Mouse (Mus musculus): ENCODE data around the gene Paqr9. TPM values are rescaled to one million over a fixed set of nuclear protein-coding genes. Genes with fewer than 3 reads are reported as not detected.

The Paqr9 gene
- polyA plus RNA-seq (2014; fragmentation: Illumina TruSeq; extraction: RNeasy Lipid Tissue Mini Kit (QIAGEN cat#74804); ENCODE audit: low read depth, low replicate concordance): 0.41 TPM

GRCm38 (mm10) chr9:95559059-95559935 lies at the start of gene Paqr9:
TSS of gene Paqr9 (plus strand) at chr9:95559657.

GRCm38 (mm10) chr9:95511472-95512330 lies 47.8 kb upstream of the Paqr9 start, which contains the start of gene U2surp:
TSS of gene U2surp (minus strand) at chr9:95511996.

Other genes starting within 250 kb of the Paqr9 start
- 1.1 TPM for gene Chst2, start 152.9 kb upstream of the Paqr9 start, polyA plus RNA-seq (2014; fragmentation: Illumina TruSeq; extraction: RNeasy Lipid Tissue Mini Kit (QIAGEN cat#74804); ENCODE audit: low read depth, low replicate concordance)
- 152 TPM for gene U2surp, start 47.7 kb upstream of the Paqr9 start, polyA plus RNA-seq (2014; fragmentation: Illumina TruSeq; extraction: RNeasy Lipid Tissue Mini Kit (QIAGEN cat#74804); ENCODE audit: low read depth, low replicate concordance)
- 0.63 TPM for gene Pcolce2, start 77.9 kb downstream of the Paqr9 start, polyA plus RNA-seq (2014; fragmentation: Illumina TruSeq; extraction: RNeasy Lipid Tissue Mini Kit (QIAGEN cat#74804); ENCODE audit: low read depth, low replicate concordance)
- gene Trpc1, start 190.7 kb downstream of the Paqr9 start, polyA plus RNA-seq (2014; fragmentation: Illumina TruSeq; extraction: RNeasy Lipid Tissue Mini Kit (QIAGEN cat#74804); ENCODE audit: low read depth, low replicate concordance): 5.8 TPM